Mouse (Mus musculus): Measurements from ENCODE around the gene Ang.

DNA sequence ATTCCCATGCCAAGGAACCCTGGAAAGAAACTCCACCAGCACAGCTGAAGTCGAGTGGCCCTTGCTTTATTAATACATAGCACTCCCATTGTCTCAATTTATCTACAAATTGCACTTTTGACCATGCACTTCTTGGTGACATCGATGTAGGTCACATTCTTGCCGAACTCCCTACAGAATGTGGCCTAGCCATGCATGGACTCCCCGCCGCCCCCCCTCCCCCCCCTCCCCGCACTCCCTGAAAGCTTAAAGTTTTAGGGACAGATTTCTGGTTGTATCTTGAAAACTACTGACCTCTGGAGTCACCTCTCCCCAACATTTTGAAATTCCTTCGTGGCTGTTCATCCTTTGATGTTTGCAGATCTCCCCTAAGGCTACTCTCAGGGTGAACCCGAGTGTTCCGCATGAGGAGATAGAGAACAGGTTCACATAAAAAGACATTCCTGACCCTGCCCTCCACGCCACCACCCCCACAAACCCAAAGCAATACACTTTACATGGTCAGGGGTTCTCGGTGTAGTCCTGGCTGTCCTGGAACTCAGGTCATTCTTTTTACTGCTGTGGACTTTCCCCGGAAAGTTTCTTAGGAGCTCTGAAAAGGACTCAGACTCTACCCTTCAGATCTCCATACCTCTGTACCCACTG lies 23.1 kb downstream of the Ang start, which contains the start of gene Eddm3b:
- TF ChIP-seq POLR2A (IDR thresholded peaks at IDR 0.05; ENCODE audit: borderline replicate concordance, control insufficient read depth, low read depth, low read length): no peak
- TF ChIP-seq CTCF (IDR thresholded peaks at IDR 0.05; ENCODE audit: control insufficient read depth, insufficient read depth, low read length): no peak
